Mouse (Mus musculus): Measurements from ENCODE around the gene Cux1.

- TF ChIP-seq CTCF (IDR thresholded peaks at IDR 0.05; ENCODE audit: control insufficient read depth, insufficient read depth, low read length) (no peak), POLR2A (IDR thresholded peaks at IDR 0.05; ENCODE audit: borderline replicate concordance, control insufficient read depth, low read depth, low read length) (no peak)
These were observed 41.3 kb downstream of the Cux1 start for GRCm38 (mm10) chr5:136525896-136526544.
